10 mouse cellular contexts compared by ENCODE assay signal in genomic region chr6:88971729-88972128, GRCm38 (mm10).
A peak's percentile ranks its signal among the peaks of the same experiment; 100 is the strongest.
DNase-seq lines count a peak whose midpoint lies in the region; ATAC-seq and TF ChIP-seq lines count a peak whose summit lies in the region.
"Had no signal": no experiment of that assay in that cellular context is flagged by ENCODE, and none has a peak within 500 bp of the region (broad histone marks: within the 10 kb centered on the region; RNA-seq: fewer than 3 reads in every experiment).

No protein-coding gene starts in this region.

- TF ChIP-seq CTCF in intestine, postnatal 0 days (IDR thresholded peaks at IDR 0.05; ENCODE audit: low read depth), result no peak

- peak; percentile 30; the same call in 1 of the 2 replicates for ATAC-seq in kidney, embryonic 16.5 days (ENCODE audit: low FRiP score, low TSS enrichment)
- no peak for ATAC-seq in hindbrain, embryonic 14.5 days (ENCODE audit: low FRiP score)
- ATAC-seq in midbrain, embryonic 12.5 days (ENCODE audit: low FRiP score, low read depth), result no peak
- no peak for ATAC-seq in monocyte, adult 5-6 weeks (replicated peaks; ENCODE audit: insufficient number of reproducible peaks, low FRiP score, low TSS enrichment, poor library complexity, severe bottlenecking)
- no peak for ATAC-seq in intestine, postnatal 0 days

- 18% methylated on average over 9 of the region's 9 CpGs for WGBS in kidney, embryonic 16.5 days
- 6% methylated on average over 9 of the region's 9 CpGs for WGBS in hindbrain, embryonic 14.5 days
- 15% methylated on average over 9 of the region's 9 CpGs for WGBS in midbrain, embryonic 12.5 days
- 50% methylated on average over 9 of the region's 9 CpGs for WGBS in intestine, postnatal 0 days

- H3K27ac ChIP-seq in kidney, embryonic 16.5 days (ENCODE audit: low read length), result no peak overlapping the region
- 0 out of 2 replicates have a peak overlapping the region, but pooled peaks have one; percentile 6 for H3K27ac ChIP-seq in hindbrain, embryonic 14.5 days
- H3K27ac ChIP-seq in midbrain, embryonic 12.5 days (replicated peaks), result peak overlapping the region; percentile 52
- no peak overlapping the region for H3K27ac ChIP-seq in intestine, postnatal 0 days (ENCODE audit: low read depth, low read length)
- H3K27ac ChIP-seq: liver, embryonic 15.5 days had no signal

- H3K4me3 ChIP-seq in kidney, embryonic 16.5 days (ENCODE audit: low read length), result no peak overlapping the region
- H3K4me3 ChIP-seq in hindbrain, embryonic 14.5 days (replicated peaks; ENCODE audit: low read length), result no peak overlapping the region
- H3K4me3 ChIP-seq in midbrain, embryonic 12.5 days, result no peak overlapping the region
- H3K4me3 ChIP-seq in intestine, postnatal 0 days (ENCODE audit: low read depth, low read length), result no peak overlapping the region
- H3K4me3 ChIP-seq: liver, embryonic 15.5 days had no signal

- no peaks in the 10 kb centered on the region for H3K36me3 ChIP-seq in kidney, embryonic 16.5 days (ENCODE audit: insufficient read depth, low read length)
- H3K36me3 ChIP-seq in hindbrain, embryonic 14.5 days (replicated peaks; ENCODE audit: control insufficient read depth, insufficient read depth), result no peaks in the 10 kb centered on the region
- no peaks in the 10 kb centered on the region for H3K36me3 ChIP-seq in midbrain, embryonic 12.5 days
- H3K36me3 ChIP-seq in intestine, postnatal 0 days (ENCODE audit: control insufficient read depth, insufficient read depth), result no peaks in the 10 kb centered on the region
- H3K36me3 ChIP-seq: G1E; liver, embryonic 15.5 days had no signal

- H3K9me3 ChIP-seq in kidney, embryonic 16.5 days (ENCODE audit: low read length), result no peaks in the 10 kb centered on the region
- no peaks in the 10 kb centered on the region for H3K9me3 ChIP-seq in hindbrain, embryonic 14.5 days (ENCODE audit: control insufficient read depth, low read length)
- H3K9me3 ChIP-seq in midbrain, embryonic 12.5 days, result no peaks in the 10 kb centered on the region
- no peaks in the 10 kb centered on the region for H3K9me3 ChIP-seq in intestine, postnatal 0 days (ENCODE audit: control insufficient read depth)
- H3K9me3 ChIP-seq: G1E; liver, embryonic 15.5 days had no signal

- H3K4me2 ChIP-seq in kidney, embryonic 16.5 days (replicated peaks; ENCODE audit: low read depth, low read length), result no peak overlapping the region
- H3K4me2 ChIP-seq in hindbrain, embryonic 14.5 days (replicated peaks), result no peak overlapping the region
- no peak overlapping the region for H3K4me2 ChIP-seq in midbrain, embryonic 12.5 days (replicated peaks)
- H3K4me2 ChIP-seq in intestine, postnatal 0 days (replicated peaks; ENCODE audit: low read depth), result no peak overlapping the region
- H3K4me2 ChIP-seq: liver, embryonic 15.5 days had no signal

- no peaks in the 10 kb centered on the region for H3K27me3 ChIP-seq in kidney, embryonic 16.5 days (ENCODE audit: insufficient read depth, low read length)
- H3K27me3 ChIP-seq in hindbrain, embryonic 14.5 days (ENCODE audit: control insufficient read depth, insufficient read depth, low read length), result no peaks in the 10 kb centered on the region
- H3K27me3 ChIP-seq in midbrain, embryonic 12.5 days, result peaks cover 11% of the 10 kb centered on the region
- no peaks in the 10 kb centered on the region for H3K27me3 ChIP-seq in intestine, postnatal 0 days (replicated peaks; ENCODE audit: control insufficient read depth, insufficient read depth, low read length)

- no peak overlapping the region for H3K9ac ChIP-seq in kidney, embryonic 16.5 days (replicated peaks; ENCODE audit: low read length)
- H3K9ac ChIP-seq in hindbrain, embryonic 14.5 days, result no peak overlapping the region
- 0 out of 2 replicates have a peak overlapping the region, but pooled peaks have one; percentile 4 for H3K9ac ChIP-seq in midbrain, embryonic 12.5 days (replicated peaks)
- H3K9ac ChIP-seq in intestine, postnatal 0 days (ENCODE audit: low read depth, low read length), result no peak overlapping the region
- H3K9ac ChIP-seq: liver, embryonic 15.5 days had no signal

- no peak for DNase-seq in kidney, postnatal 25 days
- DNase-seq in cerebellum, adult 9-11 months, result peak; percentile 62
- DNase-seq in hindbrain, embryonic 14.5 days (ENCODE audit: low spot score), result no peak
- DNase-seq in urinary bladder, postnatal 4 days (ENCODE audit: low spot score in 2 of 2), result no peak

- peaks cover 16% of the 10 kb centered on the region for H3K4me1 ChIP-seq in kidney, embryonic 16.5 days (ENCODE audit: insufficient read depth, low read length)
- peaks cover 50% of the 10 kb centered on the region for H3K4me1 ChIP-seq in hindbrain, embryonic 14.5 days (replicated peaks; ENCODE audit: control insufficient read depth, insufficient read depth, low read length)
- H3K4me1 ChIP-seq in midbrain, embryonic 12.5 days, result peaks cover 74% of the 10 kb centered on the region
- no peaks in the 10 kb centered on the region for H3K4me1 ChIP-seq in intestine, postnatal 0 days (replicated peaks; ENCODE audit: control insufficient read depth, insufficient read depth, low read length)
- H3K4me1 ChIP-seq: liver, embryonic 15.5 days had no signal

Comparison
In these comparisons a context has a peak if more than half of its experiments do, and no peak if none do; other contexts are left out.
1. H3K27ac ChIP-seq: peak in hindbrain, embryonic 14.5 days (single experiment) and midbrain, embryonic 12.5 days (single experiment); none in kidney, embryonic 16.5 days (single experiment) and intestine, postnatal 0 days (single experiment).